Mouse (Mus musculus) macrophage (primary cell): ENCODE results near the gene Rab30. TPM values are rescaled to one million over a fixed set of nuclear protein-coding genes. Genes with fewer than 3 reads are reported as not detected.
A peak's percentile ranks its signal among the peaks of the same experiment; 100 is the strongest.
"Not testable (repeated sequence)": the region's sequence is repeated elsewhere in the genome, so short reads cannot be mapped to it uniquely, and the experiment has no call there.

Source experiments
- H3K27ac ChIP-seq: fragments of 350-480 bp; formaldehyde crosslinking; 2 replicates; pipeline ENCODE4 v1.9.0; 2021
- H3K36me3 ChIP-seq: fragments of 350-480 bp; formaldehyde crosslinking; 2 replicates; pipeline ENCODE4 v1.9.0; 2021; ENCODE audit errors: inconsistent target
- H3K4me3 ChIP-seq: fragments of 350-480 bp; formaldehyde crosslinking; 2 replicates; pipeline ENCODE4 v1.9.0; 2021; ENCODE audit errors: inconsistent target
- H3K79me2 ChIP-seq: fragments of 350-480 bp; formaldehyde crosslinking; 2 replicates; pipeline ENCODE4 v1.9.0; 2021; ENCODE audit errors: inconsistent target
- WGBS: methylation state at CpG from one replicate; pipeline ENCODE4 v1.1.7; 2026; ENCODE audit warnings: inconsistent platforms; ENCODE audit not compliant: missing documents; 5-methylcytosine and 5-hydroxymethylcytosine counted together
- polyA plus RNA-seq: library from polyadenylated mRNA; stranded (reverse); fragments of 250-400 nt; gene quantifications from 3 replicates; pipeline ENCODE4 v1.2.4, GENCODE M21; 2018; ENCODE audit warnings: inconsistent platforms

Gene Rab30
- polyA plus RNA-seq, 1 experiment from 2014 or later, result 0.19 TPM

GRCm38 (mm10) chr7:92732136-92732535, 9.3 kb upstream of the Rab30 start:
- Histone ChIP-seq H3K36me3 (no peaks in the 10 kb centered on the region), H3K27ac (no peak overlapping the region), H3K4me3 (no peak overlapping the region), H3K79me2 (no peaks in the 10 kb centered on the region)
- WGBS, result 98% methylated on average over 7 of the region's 7 CpGs

GRCm38 (mm10) chr7:92737560-92737959, 3.8 kb upstream of the Rab30 start:
- Histone ChIP-seq H3K27ac (no peak overlapping the region), H3K36me3 (no peaks in the 10 kb centered on the region), H3K4me3 (no peak overlapping the region), H3K79me2 (peaks cover 22% of the 10 kb centered on the region)
- 100% methylated on average over 1 of the region's 1 CpGs for WGBS

- H3K27ac ChIP-seq, result no peak overlapping the region
- WGBS, result 76% methylated on average over 6 of the region's 6 CpGs
Measured at GRCm38 (mm10) chr7:92739956-92740355, 1.4 kb upstream of the Rab30 start.

GRCm38 (mm10) chr7:92740411-92741115, 840 bp upstream of the Rab30 start:
- peak overlapping the region; percentile 86 for H3K27ac ChIP-seq
- no peaks in the 10 kb centered on the region for H3K36me3 ChIP-seq
- H3K79me2 ChIP-seq, result peaks cover 22% of the 10 kb centered on the region
- peak overlapping the region; percentile 95 for H3K4me3 ChIP-seq
- WGBS, result 1% methylated on average over 23 of the region's 23 CpGs

More at GRCm38 (mm10) chr7:92739956-92740355, 1.4 kb upstream of the Rab30 start:
- no peaks in the 10 kb centered on the region for H3K36me3 ChIP-seq
- H3K4me3 ChIP-seq, result no peak overlapping the region
- peaks cover 22% of the 10 kb centered on the region for H3K79me2 ChIP-seq

- no peak overlapping the region for H3K27ac ChIP-seq
- H3K4me3 ChIP-seq, result peak overlapping the region; percentile 95
- no peaks in the 10 kb centered on the region for H3K36me3 ChIP-seq
- peaks cover 22% of the 10 kb centered on the region for H3K79me2 ChIP-seq
- WGBS, result 0% methylated on average over 9 of the region's 9 CpGs
Measured at GRCm38 (mm10) chr7:92741861-92742249, 452 bp downstream of the Rab30 start.

GRCm38 (mm10) chr7:92742341-92742741, 938 bp downstream of the Rab30 start:
- 3% methylated on average over 16 of the region's 16 CpGs for WGBS
- peak overlapping the region; percentile 95; the same call in 1 of the 2 replicates for H3K4me3 ChIP-seq
- H3K79me2 ChIP-seq, result peaks cover 22% of the 10 kb centered on the region
- H3K36me3 ChIP-seq, result no peaks in the 10 kb centered on the region
- no peak overlapping the region for H3K27ac ChIP-seq

- Histone ChIP-seq H3K27ac (no peak overlapping the region), H3K36me3 (no peaks in the 10 kb centered on the region), H3K79me2 (peaks cover 22% of the 10 kb centered on the region), H3K4me3 (no peak overlapping the region)
- WGBS, result 8% methylated on average over 6 of the region's 6 CpGs
Measured at GRCm38 (mm10) chr7:92742774-92743173, 1.4 kb downstream of the Rab30 start.

- H3K27ac ChIP-seq, result no peak overlapping the region
- no peak overlapping the region for H3K4me3 ChIP-seq
- 45% methylated on average over 6 of the region's 6 CpGs for WGBS
- H3K79me2 ChIP-seq, result peaks cover 22% of the 10 kb centered on the region
- H3K36me3 ChIP-seq, result no peaks in the 10 kb centered on the region
Measured at GRCm38 (mm10) chr7:92743325-92743724, 1.9 kb downstream of the Rab30 start.

GRCm38 (mm10) chr7:92750395-92750794, 9.0 kb downstream of the Rab30 start:
- Histone ChIP-seq H3K27ac (no peak overlapping the region), H3K36me3 (no peaks in the 10 kb centered on the region), H3K4me3 (no peak overlapping the region), H3K79me2 (no peaks in the 10 kb centered on the region)
- WGBS, result 73% methylated on average over 2 of the region's 2 CpGs

- no peak overlapping the region for H3K27ac ChIP-seq
- no peaks in the 10 kb centered on the region for H3K36me3 ChIP-seq
- no peak overlapping the region for H3K4me3 ChIP-seq
- H3K79me2 ChIP-seq, result no peaks in the 10 kb centered on the region
- WGBS, result 72% methylated on average over 5 of the region's 5 CpGs
Measured at GRCm38 (mm10) chr7:92758067-92758466, 16.7 kb downstream of the Rab30 start.

GRCm38 (mm10) chr7:92760651-92761050, 19.2 kb downstream of the Rab30 start:
- Histone ChIP-seq H3K36me3 (no peaks in the 10 kb centered on the region), H3K27ac (no peak overlapping the region), H3K4me3 (no peak overlapping the region), H3K79me2 (no peaks in the 10 kb centered on the region)
- 93% methylated on average over 6 of the region's 6 CpGs for WGBS

GRCm38 (mm10) chr7:92761161-92761560, 19.8 kb downstream of the Rab30 start:
- no peaks in the 10 kb centered on the region for H3K79me2 ChIP-seq
- 90% methylated on average over 9 of the region's 9 CpGs for WGBS

GRCm38 (mm10) chr7:92765426-92765825, 24.0 kb downstream of the Rab30 start:
- no peak overlapping the region for H3K4me3 ChIP-seq
- no peaks in the 10 kb centered on the region for H3K36me3 ChIP-seq
- 81% methylated on average over 6 of the region's 9 CpGs for WGBS
- no peak overlapping the region for H3K27ac ChIP-seq
- no peaks in the 10 kb centered on the region for H3K79me2 ChIP-seq

More at GRCm38 (mm10) chr7:92761161-92761560, 19.8 kb downstream of the Rab30 start:
- Histone ChIP-seq H3K36me3 (no peaks in the 10 kb centered on the region), H3K4me3 (no peak overlapping the region), H3K27ac (no peak overlapping the region)

GRCm38 (mm10) chr7:92766096-92767090, 25.0 kb downstream of the Rab30 start:
- no peaks in the 10 kb centered on the region for H3K36me3 ChIP-seq
- H3K79me2 ChIP-seq, result no peaks in the 10 kb centered on the region
- 76% methylated on average over 9 of the region's 9 CpGs for WGBS
- no peak overlapping the region for H3K27ac ChIP-seq
- no peak overlapping the region for H3K4me3 ChIP-seq

GRCm38 (mm10) chr7:92768116-92768515, 26.7 kb downstream of the Rab30 start:
- H3K79me2 ChIP-seq, result not testable (repeated sequence)

More at GRCm38 (mm10) chr7:92768116-92768515, 26.7 kb downstream of the Rab30 start:
- H3K27ac ChIP-seq, H3K4me3 ChIP-seq, H3K36me3 ChIP-seq: not testable (repeated sequence)
- 93% methylated on average over 10 of the region's 12 CpGs for WGBS
